Mouse (Mus musculus) CD4-positive, CD25-positive, alpha-beta regulatory T cell, adult 2 months (primary cell): ENCODE results near the gene Cntfr.

ENCODE experiments used
- DNase-seq: peaks from one replicate; pipeline ENCODE4 v3.0.0-alpha.2; 2012; ENCODE audit warnings: low read depth, low spot score

The Cntfr gene

DNA sequence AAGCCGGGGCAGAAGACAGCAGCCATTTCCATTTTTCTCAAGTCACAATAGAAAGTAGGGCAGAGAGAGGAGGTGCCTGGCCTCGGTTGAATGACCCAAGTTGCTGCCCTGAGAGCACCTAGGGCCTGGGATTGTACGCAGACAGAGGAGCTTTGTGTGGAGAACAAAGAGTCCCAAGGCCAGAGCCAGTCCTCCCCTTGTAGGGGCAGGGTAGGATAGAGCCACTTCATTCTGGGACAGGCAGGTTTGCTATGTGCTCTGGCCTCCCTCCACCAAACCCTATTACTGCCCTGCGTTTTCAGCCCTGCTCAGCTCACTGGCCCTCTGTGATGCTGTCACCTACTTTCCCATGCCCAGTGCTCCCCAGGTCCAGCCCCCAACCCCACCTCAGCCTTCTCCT lies 48.7 kb downstream of the Cntfr start:
- no peak for DNase-seq

DNA sequence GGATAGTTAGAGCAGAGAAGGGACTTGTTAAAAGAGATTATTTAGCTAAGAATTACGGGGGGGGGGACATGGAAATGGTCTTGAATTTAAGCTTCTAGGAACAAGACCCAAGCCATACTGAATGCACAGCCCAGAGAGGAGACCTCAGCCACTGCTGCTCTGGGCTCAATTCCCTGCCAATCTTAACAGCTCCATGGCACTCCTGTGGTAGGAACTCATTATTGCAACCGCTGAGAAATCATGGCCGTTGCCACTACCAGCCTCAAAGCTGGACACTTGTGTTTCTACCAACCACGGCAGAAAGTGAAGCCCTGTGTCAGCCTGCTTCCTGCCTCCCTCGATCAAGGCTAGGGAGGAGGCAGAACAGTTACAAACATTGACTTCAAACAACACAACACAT lies 51.4 kb downstream of the Cntfr start:
- DNase-seq = peak; percentile 8

DNA sequence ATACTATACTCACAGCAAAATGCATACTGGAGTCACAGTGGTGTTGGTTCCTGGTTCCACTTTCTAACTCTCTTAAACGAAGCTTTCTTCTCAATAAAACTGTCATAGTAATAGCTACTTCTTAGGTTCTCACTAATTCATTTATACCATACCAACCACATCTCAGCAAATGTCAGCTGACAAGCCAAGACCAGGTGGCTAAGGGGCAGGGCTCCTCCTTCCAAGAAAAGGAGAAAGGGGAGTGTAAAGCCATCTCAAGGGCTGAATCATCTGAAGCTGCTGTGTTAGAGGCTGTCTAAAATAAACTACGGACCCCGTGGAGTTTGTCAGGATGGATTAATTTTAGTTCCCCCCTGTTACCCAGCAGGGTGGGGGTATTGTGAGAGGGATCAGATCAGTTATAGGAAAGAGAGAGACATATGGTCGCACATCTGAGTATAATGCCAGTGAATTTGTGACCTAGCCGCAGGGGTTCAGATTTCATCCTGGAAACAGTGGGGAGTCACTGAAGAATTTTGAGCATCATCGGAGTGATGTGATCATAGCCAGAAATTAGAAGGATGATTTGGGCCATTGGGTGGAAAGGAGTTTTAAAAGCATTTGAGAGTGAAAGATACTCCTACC lies 55.6 kb downstream of the Cntfr start:
- DNase-seq = no peak

DNA sequence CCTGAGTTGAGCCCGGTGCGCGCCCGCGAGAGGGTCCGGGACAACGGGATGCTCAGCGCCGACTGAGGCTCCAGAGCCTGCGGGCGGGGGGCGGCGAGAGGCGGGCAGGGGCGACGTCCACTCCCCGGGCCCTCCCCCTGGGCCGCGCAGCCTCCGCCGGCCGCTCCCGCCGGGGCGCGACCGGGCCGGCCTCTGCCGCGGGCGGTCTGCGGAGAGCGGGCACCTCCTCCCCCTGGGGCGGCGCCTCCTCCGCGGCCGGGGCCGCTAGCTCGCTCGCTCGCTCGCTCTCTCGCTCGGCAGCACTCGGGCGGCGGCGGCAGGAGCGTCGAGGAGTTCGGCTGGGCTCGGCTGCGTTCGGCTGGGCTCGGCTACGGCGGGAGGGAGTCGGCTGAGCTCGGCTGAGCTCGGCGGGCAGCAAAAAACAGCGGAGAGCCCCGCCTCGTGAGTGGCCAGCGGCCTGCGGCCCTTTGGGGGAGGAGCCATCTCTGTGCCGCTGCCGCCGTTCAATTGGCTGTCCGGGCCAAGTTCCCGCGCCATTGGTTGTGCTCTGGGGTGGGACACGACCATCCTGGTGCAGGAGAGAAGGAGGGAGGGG lies 56.9 kb downstream of the Cntfr start, which contains the start of gene Enho:
TSS of gene Enho (minus strand) at position 412 of the 595 bp plus-strand sequence.
- peak; percentile 94 for DNase-seq

DNA sequence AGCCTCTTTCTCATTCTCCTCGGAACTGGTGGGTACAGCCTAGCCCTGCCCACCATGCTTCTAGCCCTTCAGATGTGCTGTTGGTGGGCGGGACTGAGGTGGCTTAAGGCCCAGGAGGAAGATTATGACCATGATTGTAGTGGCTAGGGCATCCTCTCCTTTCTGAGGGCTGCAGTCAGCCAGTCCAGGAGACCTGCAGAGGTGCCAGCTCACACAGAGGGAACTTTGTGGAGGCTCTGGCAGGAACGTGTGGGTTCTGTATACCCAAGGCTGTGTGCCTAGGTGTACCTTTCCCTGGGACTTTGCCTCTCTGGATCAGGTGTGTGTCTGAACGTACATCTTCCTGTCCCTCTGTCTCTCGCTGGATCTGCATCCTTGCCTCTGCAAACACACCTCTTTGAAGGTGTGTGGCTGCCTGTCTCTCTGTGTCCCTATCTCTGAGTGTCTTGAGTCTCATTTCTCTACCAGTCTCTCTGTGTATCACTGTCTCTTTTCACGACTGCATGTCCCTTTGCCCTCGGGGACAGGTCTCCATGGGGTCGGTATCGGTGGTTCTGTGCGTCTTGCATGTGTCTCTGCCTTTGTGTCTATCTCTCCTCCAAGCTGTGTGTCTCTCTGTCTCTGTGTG lies 57.6 kb downstream of the Cntfr start:
- peak; percentile 29 for DNase-seq

DNA sequence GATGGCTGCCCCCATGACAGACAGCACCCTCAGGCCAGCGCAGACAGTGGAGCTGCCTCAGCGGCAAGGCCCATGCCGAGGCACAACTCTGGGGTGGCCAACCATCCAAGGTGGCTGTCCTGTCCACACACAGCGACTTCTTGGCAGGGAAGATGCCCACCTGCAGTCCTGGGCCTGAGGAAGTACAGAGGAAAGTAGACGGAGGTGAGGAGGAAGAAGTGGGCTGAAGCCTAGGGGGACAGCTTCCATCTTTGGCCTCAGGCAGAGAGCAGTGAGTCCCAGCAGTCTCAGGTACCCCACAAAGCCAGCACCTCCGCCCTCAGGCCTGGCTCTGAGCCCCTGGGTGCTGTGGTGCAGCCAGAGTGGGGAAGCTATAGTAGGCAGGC lies 58.1 kb downstream of the Cntfr start:
- DNase-seq = no peak

DNA sequence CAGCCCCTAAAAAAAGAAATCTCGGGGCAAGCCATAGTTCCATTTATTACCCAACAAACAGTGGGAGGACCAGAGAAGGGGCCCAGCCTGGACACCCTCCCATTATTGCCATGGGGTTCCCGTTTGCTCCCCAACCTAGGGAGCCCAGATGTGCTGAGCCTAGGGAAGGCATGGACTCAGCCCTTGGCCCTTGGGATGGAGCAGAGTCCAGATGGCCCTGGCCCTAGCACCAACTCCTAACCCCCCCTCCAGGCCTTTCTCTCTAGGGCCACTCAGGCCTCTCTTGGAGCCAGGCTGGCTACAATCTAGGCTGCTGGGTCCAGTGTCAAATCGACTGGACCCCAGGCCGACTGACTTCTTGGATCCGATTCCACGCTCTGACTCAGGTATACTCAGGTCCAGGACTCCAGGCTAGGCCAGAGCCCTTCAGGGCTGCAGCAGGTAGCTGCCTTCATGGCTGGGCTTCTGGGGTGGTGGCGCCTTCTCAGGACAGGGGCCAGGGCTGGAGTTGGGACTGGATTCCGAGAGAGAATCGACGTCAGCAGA lies 58.6 kb downstream of the Cntfr start:
- DNase-seq = no peak

DNA sequence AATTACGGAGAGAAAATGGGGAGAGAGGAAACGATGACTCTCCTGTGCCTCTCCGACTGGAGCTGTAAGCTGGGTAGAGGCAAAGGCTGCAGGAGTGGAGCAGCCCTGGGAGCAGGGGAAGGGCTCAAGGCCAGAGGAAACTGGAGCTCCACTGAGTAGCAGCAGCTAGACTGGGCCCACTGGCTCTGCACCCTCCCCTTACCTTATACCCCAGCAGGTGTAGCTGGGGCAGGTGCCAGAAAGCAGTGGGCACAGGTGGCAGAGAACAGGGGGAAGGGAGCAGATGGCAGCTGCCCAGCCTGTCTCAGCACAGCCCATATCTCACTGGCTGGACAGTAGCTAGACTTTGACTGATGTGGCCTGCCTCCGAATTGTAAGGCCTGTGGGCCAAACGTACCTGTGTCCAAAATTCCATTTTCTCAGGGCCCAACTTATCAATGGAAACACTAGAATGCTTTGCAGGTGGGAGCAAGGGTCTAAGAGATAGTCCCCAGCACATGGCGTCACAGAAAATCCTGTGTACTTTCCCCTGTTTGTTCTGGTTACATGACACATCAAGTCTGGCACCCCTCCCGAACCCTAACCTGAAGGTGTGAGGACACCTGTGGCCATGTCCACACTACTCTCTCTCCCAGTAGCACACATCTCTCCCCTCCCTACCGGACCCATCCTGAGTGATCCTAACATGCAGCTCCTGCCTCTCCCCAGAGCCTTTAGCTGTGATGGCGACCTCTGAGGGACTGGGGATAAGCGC lies 59.8 kb downstream of the Cntfr start:
- no peak for DNase-seq

DNA sequence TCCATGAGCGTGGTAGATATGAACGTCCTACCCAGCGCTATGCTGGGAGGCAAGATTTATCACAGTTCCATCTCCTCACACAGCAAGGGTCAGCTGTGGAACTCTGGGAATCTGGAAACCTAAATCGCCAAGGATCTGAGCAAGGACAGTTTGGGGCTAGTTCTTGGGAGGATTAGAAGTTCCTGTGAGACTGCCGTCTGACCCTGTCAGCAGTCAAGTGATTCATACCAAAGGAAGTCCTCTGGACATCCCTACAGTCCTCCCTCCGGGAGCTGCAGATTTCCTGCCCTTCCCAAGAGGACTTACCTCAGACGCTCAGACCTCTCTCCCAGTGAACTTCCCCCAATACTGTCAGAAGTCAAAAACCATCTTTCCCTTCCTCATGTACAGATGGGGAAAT lies 60.5 kb downstream of the Cntfr start:
- DNase-seq = no peak

DNA sequence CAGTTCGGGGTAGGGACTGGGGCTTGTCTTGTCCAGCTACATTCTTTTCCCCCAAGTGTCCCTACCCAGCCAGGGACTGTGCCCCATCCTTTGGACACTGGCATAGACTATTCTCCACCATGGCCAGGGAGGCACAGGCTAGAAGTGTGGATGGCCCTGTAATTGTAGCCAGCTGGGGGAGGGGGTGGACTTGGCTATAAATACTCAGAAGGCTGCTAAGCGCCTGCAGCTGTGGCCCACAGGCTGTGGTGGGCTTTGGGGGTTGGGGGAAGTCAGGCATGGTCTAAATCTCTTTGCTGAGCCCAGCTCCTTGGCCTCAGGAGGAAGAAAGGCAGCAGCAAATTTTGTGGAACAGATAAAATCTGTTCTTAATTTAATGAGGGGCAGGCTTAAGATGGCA lies 61.0 kb downstream of the Cntfr start:
- DNase-seq = no peak

DNA sequence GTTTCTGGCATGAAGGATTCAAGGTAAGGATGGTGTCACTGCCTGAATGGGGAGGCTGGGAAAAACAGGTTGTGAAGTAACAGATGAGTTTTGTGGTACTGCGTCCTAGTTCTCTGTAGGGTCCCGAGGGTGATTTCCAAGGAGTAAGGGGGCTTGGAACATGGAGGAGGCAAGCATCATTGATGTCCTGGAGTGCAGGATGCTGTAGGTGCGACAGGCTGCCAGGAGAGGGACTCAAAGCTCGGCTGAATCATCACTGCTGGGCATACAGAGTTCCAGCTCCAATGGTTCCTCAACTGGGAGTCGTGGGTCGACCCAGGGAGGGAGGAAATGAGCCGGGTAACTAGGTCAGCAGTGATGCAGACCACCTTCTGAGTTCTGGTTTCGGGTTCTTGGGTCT lies 61.7 kb downstream of the Cntfr start:
- DNase-seq = no peak

DNA sequence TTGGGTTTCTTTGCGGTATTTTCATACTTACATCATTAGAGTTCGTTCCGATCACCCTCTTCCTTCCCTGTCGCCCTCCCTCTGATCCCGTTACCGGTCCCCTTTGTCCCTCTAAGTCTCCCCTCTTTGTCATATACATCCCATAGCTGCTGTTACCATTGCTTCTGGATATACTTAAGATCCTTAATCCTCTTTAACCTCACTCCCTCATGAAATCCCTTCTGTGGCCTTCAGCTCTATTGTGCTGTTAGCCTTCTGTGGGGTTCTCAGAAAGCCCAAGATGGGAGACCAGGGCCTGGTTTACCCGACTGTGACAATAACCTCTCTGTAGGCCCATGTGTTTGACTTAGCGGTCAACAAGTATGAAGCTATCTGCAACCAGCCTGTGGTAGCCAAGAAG lies 62.3 kb downstream of the Cntfr start:
- no peak for DNase-seq

DNA sequence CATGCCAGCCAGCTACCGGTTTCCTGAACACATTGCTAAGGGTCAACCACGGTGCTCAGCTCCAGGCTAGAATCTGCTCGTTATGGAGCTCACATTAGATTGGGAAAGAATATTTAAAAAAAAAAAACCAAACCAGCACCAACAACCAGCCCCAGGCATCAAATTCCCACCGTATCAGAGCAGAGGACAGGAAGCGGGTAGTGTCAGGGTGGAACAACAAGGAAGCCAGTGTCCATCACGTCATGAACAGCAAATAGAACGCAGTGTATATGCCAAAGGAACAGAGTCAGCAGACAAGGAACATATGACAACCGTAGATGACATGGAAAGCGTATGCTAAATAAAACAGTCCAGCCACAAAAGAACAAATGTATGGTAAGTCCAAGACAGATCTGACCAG lies 63.9 kb downstream of the Cntfr start:
- DNase-seq = no peak

DNA sequence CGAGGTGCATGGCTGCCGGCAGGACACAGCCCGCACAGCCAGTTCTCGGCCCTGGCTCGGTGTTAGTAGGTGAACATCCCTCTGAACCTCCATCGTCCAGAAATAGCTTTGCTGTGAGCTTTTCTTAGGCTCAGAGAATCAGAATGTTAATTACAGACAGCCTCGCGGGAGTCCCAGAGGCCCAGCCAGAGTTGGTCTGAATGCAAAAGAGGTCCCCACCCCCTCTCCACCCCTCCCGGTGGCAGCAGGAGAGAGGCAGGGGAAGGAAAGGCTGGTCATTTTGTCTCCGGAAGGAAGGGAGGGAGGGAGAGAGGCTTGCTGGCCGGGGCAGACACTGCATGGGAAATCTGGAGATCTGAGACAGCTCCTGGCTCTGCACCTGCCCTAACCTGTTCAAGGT lies 65.5 kb downstream of the Cntfr start:
- DNase-seq = no peak

DNA sequence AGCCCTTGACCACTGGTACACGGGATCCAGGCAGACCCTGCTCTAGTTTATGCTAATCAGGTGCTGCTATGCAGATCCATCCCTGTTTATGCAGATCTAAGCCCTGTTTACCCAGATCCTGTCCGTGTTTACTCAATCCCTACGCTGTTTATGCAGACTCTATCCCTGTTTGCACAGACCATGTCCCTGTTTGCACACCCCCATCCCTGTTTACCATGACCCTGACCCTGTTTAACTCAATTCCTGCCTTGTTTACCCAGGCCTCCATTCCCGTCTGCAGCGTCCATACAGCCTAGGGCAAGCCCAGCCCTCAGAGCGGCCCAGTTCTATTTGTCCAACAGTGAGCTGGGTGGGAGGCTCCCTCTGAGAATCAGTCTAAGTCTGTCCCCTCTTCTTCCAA lies 66.7 kb downstream of the Cntfr start:
- no peak for DNase-seq

DNA sequence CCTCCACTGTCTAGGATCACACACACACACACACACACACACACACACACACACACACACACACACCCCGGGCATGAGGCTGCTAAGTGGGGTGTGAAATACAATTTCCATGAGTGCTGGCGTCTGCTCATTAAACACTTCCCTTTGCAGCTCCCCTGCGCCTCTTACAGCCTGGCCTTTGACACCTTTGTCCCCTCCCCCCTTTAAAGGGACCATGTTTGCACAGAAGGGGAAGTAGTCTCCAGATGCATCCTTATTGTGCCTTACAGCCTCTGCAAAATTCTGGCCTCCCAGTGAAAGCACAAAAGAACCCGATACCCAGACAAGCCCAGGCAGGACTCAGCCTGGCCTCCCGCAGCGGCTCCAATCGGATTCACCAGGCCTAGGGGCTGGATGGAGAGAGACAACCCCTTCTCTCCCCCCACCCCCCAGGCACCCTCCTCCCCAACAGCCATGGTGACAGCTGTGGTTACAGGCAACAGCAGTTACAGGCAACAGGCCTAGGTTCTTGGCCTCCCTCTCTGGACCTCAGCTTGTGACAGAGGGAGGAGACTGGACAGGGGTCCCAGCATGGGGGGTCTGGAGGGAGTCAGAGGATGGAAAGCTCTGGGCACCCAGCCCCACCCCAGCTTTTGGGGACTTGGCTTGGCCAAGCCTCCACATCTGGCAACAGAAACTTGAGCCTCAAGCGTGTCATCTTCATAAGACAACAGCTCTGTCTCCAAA lies 68.5 kb downstream of the Cntfr start:
- no peak for DNase-seq

DNA sequence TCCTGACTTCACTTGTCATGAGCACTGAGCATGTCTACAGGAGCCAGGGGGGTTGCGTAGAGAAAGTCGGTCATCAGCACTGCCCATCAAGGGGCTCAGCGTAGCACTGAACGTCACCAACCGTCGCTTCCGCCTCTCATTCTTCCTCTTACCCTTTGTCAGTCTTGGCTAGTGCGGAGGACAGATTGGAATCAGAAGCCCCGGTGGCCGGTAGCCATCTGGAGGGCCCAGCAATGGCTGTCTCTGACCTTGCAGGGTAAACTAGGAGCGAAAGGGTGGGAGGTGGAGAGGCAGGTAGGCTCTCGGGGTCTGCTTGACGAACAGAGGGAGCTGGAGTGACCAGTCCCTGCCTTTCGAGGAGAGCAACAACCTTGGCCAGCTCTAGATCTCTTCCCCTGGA lies 74.8 kb downstream of the Cntfr start:
- DNase-seq = no peak

DNA sequence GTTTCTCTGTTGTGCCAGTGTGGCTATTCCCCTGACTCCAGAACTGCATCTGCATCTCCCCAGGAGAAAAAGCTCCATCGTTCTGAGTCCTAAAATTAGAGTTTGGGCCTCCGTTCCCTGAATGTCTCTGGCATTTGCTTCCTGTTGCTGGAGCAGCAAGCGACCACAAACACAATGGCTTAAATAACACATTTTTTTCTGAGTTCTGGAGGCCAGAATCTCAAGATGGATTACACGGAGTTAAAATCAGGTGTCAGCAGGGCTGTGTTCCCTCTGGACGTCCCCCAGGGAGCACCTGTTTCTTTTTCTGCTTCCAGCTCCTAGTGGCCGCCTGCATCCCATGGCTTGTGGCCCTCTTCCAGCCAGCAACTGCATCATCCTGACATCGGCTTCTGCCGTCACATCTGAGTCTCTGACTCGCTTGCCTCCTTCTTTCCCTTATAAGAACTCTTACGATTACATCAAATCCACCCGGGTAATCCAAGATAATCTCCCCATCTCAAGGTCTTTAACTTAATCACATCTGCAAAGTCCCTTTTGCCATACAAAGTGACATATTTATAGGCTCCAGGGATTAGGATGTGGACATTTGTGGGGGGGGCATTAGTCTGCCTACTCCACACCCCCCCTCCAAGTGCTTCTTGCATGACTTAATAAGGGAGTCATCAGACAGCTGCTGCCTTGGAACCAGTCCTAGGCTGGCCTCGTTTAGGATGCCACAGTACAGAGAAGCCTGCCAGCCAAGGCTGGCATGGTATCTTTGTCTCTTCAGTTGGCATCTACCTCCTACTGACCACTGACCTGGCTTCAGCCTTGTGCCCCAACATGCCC lies 77.8 kb downstream of the Cntfr start:
- DNase-seq = no peak

DNA sequence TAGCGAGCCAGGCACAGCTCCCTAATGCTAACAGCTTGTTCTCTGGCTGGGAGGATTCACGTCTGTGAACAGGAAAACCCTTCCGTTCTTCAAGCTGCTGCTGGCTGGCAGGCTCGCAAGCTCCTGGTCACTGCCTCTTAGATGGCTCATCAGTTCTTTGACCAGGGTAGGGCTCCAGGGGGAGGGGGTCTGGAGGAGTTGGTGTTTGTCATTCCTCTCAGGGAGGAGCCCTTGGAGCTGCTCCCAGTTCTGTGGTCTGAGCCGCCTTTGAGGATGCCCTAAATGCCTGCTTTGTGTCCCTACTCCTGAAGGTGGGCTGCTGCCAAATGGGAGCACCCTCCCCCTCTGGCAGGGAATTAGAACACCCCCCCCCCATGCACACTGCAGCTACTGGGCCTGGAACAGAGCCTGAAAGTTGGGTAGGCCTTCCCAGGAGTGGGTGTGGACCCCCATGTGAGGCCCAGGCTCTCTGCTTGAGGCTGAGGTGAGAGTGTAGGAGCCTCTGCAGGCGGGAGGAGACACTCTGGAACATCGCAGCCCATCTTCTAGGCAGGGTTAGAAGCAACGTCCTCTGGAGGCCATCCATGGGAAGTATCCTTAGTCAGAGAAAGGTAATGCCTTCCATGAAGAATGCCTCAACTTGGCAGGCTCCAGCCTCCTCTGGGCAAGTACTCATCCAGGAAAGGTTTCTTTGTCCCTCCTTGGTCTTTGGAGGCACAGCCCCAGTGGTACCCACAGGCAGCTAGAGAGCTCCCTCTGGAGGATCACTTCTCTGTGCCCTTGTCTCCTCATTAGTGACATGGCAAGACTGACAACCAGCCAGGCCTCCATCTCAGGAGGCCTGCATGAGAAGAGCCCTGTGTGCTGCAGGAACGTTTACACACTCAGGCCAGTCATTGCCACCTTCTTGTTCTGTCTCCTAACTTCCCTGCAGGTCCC lies 81.0 kb downstream of the Cntfr start:
- no peak for DNase-seq

DNA sequence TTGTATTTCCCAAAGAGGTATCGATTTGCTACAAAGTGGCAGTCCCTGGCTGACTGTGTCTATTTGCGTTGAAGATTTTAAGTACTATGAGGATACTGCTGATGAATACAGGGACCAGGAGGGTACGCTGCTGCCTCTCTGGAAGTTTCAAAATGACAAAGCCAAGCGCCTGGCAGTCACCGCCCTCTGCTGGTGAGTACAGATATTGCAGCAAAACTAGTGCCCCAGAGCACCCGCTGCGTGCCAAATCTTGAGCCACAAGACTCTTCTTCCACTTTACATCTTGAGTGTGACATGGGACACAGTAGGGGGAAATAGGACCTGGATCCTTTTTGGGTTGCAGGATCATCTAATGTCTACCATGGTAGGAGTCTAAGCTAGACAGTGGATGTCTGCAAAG lies 82.7 kb downstream of the Cntfr start:
- DNase-seq = peak; percentile 77
